Mouse (Mus musculus) kidney, adult 2 months (tissue): ENCODE data around the gene Col27a1.

Source experiments
- CTCF ChIP-seq: fragments of 200-500 bp; conservative IDR thresholded peaks from 2 replicates; pipeline ENCODE4 v1.5.1; 2011; ENCODE audit warnings: low read depth, mild to moderate bottlenecking, control low read depth, low read length, moderate library complexity, mixed read lengths; ENCODE audit not compliant: insufficient read depth, insufficient read length
- POLR2A ChIP-seq: fragments of 200-500 bp; IDR thresholded peaks from one replicate; pipeline ENCODE4 v1.6.1; 2011; ENCODE audit warnings: low read depth, low read length, control low read depth

- TF ChIP-seq POLR2A (no peak), CTCF (no peak)
Observed at GRCm38 (mm10) chr4:63308316-63308715, 94.5 kb downstream of the Col27a1 start.
